In genomic region chr8:47634791-47635341, GRCm38 (mm10) we compare ENCODE assay signal across 14 mouse cellular contexts. TPM values are rescaled to one million over a fixed set of nuclear protein-coding genes. Genes with fewer than 3 reads are reported as not detected.
DNase-seq lines count a peak whose midpoint lies in the region; ATAC-seq lines count a peak whose summit lies in the region.
"Had no signal": no experiment of that assay in that cellular context is flagged by ENCODE, and none has a peak within 500 bp of the region (broad histone marks: within the 10 kb centered on the region; RNA-seq: fewer than 3 reads in every experiment).

No protein-coding gene starts in this region.

- no peaks in the 10 kb centered on the region for H3K27me3 ChIP-seq in heart, embryonic 11.5 days (ENCODE audit: control insufficient read depth, insufficient read depth, low read length)
- H3K27me3 ChIP-seq in heart, embryonic 10.5 days (ENCODE audit: insufficient read depth, poor library complexity, severe bottlenecking) = no peaks in the 10 kb centered on the region
- H3K27me3 ChIP-seq in liver, embryonic 16.5 days (ENCODE audit: control insufficient read depth, insufficient read depth, low read depth, low read length) = no peaks in the 10 kb centered on the region
- H3K27me3 ChIP-seq in intestine, embryonic 14.5 days (replicated peaks; ENCODE audit: control insufficient read depth, insufficient read depth, low read length) = no peaks in the 10 kb centered on the region
- H3K27me3 ChIP-seq: limb, embryonic 12.5 days; neural tube, embryonic 15.5 days had no signal

- no peak for ATAC-seq in heart, embryonic 11.5 days (replicated peaks; ENCODE audit: insufficient number of reproducible peaks, low FRiP score, low TSS enrichment)
- no peak for ATAC-seq in liver, embryonic 16.5 days (ENCODE audit: low read depth)
- ATAC-seq in intestine, embryonic 14.5 days (replicated peaks; ENCODE audit: low FRiP score, low TSS enrichment, low read depth) = no peak
- ATAC-seq: forebrain, embryonic 16.5 days had no signal

- H3K27ac ChIP-seq in heart, embryonic 11.5 days (ENCODE audit: low read depth, low read length) = no peak overlapping the region
- no peak overlapping the region for H3K27ac ChIP-seq in heart, embryonic 10.5 days
- no peak overlapping the region for H3K27ac ChIP-seq in liver, embryonic 16.5 days (ENCODE audit: low read length)
- no peak overlapping the region for H3K27ac ChIP-seq in intestine, embryonic 14.5 days (ENCODE audit: low read depth)
- H3K27ac ChIP-seq: limb, embryonic 12.5 days; neural tube, embryonic 15.5 days had no signal

- H3K4me2 ChIP-seq in heart, embryonic 11.5 days = peak overlapping the region; percentile 23
- H3K4me2 ChIP-seq in liver, embryonic 16.5 days (ENCODE audit: low read depth, low read length) = peak overlapping the region; percentile 13; the same call in 1 of the 2 replicates
- H3K4me2 ChIP-seq in intestine, embryonic 14.5 days (ENCODE audit: low read length) = peak overlapping the region; percentile 16; the same call in 1 of the 2 replicates
- H3K4me2 ChIP-seq: limb, embryonic 12.5 days; neural tube, embryonic 15.5 days had no signal

- WGBS in heart, embryonic 11.5 days (ENCODE audit: insufficient replicate concordance) = 44% methylated on average over 10 of the region's 10 CpGs
- 47% methylated on average over 10 of the region's 10 CpGs for WGBS in heart, embryonic 10.5 days
- 31% methylated on average over 10 of the region's 10 CpGs for WGBS in liver, embryonic 16.5 days (ENCODE audit: insufficient replicate concordance)
- WGBS in intestine, embryonic 14.5 days = 37% methylated on average over 10 of the region's 10 CpGs

- H3K4me1 ChIP-seq in heart, embryonic 11.5 days (ENCODE audit: control insufficient read depth, insufficient read depth, low read length) = no peaks in the 10 kb centered on the region
- H3K4me1 ChIP-seq in heart, embryonic 10.5 days = no peaks in the 10 kb centered on the region; the same call in 1 of the 2 replicates
- no peaks in the 10 kb centered on the region for H3K4me1 ChIP-seq in liver, embryonic 16.5 days (ENCODE audit: control insufficient read depth, low read depth, low read length)
- H3K4me1 ChIP-seq in intestine, embryonic 14.5 days (replicated peaks; ENCODE audit: control insufficient read depth, insufficient read depth, low read length) = peaks cover 4% of the 10 kb centered on the region; the same call in 1 of the 2 replicates
- H3K4me1 ChIP-seq: limb, embryonic 12.5 days; neural tube, embryonic 15.5 days had no signal

- H3K9me3 ChIP-seq in heart, embryonic 11.5 days (replicated peaks; ENCODE audit: control insufficient read depth, low read length) = no peaks in the 10 kb centered on the region
- H3K9me3 ChIP-seq in heart, embryonic 10.5 days = no peaks in the 10 kb centered on the region
- H3K9me3 ChIP-seq in liver, embryonic 16.5 days (replicated peaks; ENCODE audit: control insufficient read depth, low read length) = no peaks in the 10 kb centered on the region
- H3K9me3 ChIP-seq in intestine, embryonic 14.5 days (ENCODE audit: control insufficient read depth, low read length) = peaks cover 3% of the 10 kb centered on the region; the same call in 1 of the 2 replicates
- H3K9me3 ChIP-seq: neural tube, embryonic 15.5 days had no signal

- H3K9ac ChIP-seq in heart, embryonic 11.5 days (ENCODE audit: low read depth, low read length) = no peak overlapping the region
- H3K9ac ChIP-seq in liver, embryonic 16.5 days (ENCODE audit: low read depth, low read length) = no peak overlapping the region
- H3K9ac ChIP-seq in intestine, embryonic 14.5 days (ENCODE audit: low read length) = no peak overlapping the region
- H3K9ac ChIP-seq: limb, embryonic 12.5 days; neural tube, embryonic 15.5 days had no signal

- no peak for DNase-seq in heart, embryonic 10.5 days (ENCODE audit: low spot score)
- no peak for DNase-seq in liver
- peak; percentile 27 for DNase-seq in A20 (ENCODE audit: low read depth, low spot score)
- no peak for DNase-seq in intestine, embryonic 14.5 days (ENCODE audit: low spot score)
- DNase-seq in layer of hippocampus, adult 9-10 months (ENCODE audit: low spot score) = no peak
- DNase-seq in adipocyte (ENCODE audit: low spot score) = no peak
- DNase-seq: embryo, embryonic 11 days; gastrocnemius, postnatal 14 days; right cerebral cortex, postnatal 25 days had no signal

- H3K4me3 ChIP-seq in heart, embryonic 11.5 days (ENCODE audit: low read depth, low read length) = no peak overlapping the region
- H3K4me3 ChIP-seq in heart, embryonic 10.5 days = no peak overlapping the region
- H3K4me3 ChIP-seq in liver, embryonic 16.5 days (ENCODE audit: low read depth, low read length) = no peak overlapping the region
- no peak overlapping the region for H3K4me3 ChIP-seq in intestine, embryonic 14.5 days (ENCODE audit: low read depth, low read length)
- H3K4me3 ChIP-seq: limb, embryonic 12.5 days; neural tube, embryonic 15.5 days had no signal

- no peaks in the 10 kb centered on the region for H3K36me3 ChIP-seq in heart, embryonic 11.5 days (ENCODE audit: control insufficient read depth, insufficient read depth, low read length)
- H3K36me3 ChIP-seq in heart, embryonic 10.5 days = no peaks in the 10 kb centered on the region
- H3K36me3 ChIP-seq in liver, embryonic 16.5 days (ENCODE audit: control insufficient read depth, insufficient read depth) = no peaks in the 10 kb centered on the region
- H3K36me3 ChIP-seq in intestine, embryonic 14.5 days (ENCODE audit: control insufficient read depth, insufficient read depth, low read length) = no peaks in the 10 kb centered on the region
- H3K36me3 ChIP-seq: limb, embryonic 12.5 days; neural tube, embryonic 15.5 days had no signal

RNA-seq across cellular contexts. Expression of gene Ing2, which starts 40.5 kb away (rescaled TPM):
- 6.8 and 10.4 TPM in 2 replicates for polyA plus RNA-seq in heart, embryonic 11.5 days (2014; fragmentation: Nextera tagmentation; extraction: Ambion mirVana)
- polyA plus RNA-seq in heart, embryonic 10.5 days (2016; fragmentation: Nextera tagmentation; extraction: Ambion mirVana) = 8.0 and 13.7 TPM in 2 replicates
- polyA plus RNA-seq in liver, embryonic 16.5 days (2015; fragmentation: Nextera tagmentation; extraction: Ambion mirVana) = 6.6 and 6.7 TPM in 2 replicates
- 11.5 and 14.3 TPM in 2 replicates for polyA plus RNA-seq in intestine, embryonic 14.5 days (2014; fragmentation: Nextera tagmentation; extraction: Ambion mirVana)
